In genomic region chr10:24381917-24382316, GRCm38 (mm10) we compare ENCODE assay signal across 8 mouse cellular contexts.
DNase-seq lines count a peak whose midpoint lies in the region; ATAC-seq lines count a peak whose summit lies in the region.

No protein-coding gene starts in this region.

- no peak overlapping the region for H3K27ac ChIP-seq in midbrain, embryonic 10.5 days (replicated peaks)
- no peak overlapping the region for H3K27ac ChIP-seq in midbrain, embryonic 16.5 days (ENCODE audit: low read length)
- no peak overlapping the region for H3K27ac ChIP-seq in kidney, embryonic 16.5 days (ENCODE audit: low read length)
- no peak overlapping the region for H3K27ac ChIP-seq in midbrain, embryonic 13.5 days

- H3K9me3 ChIP-seq in midbrain, embryonic 10.5 days (replicated peaks): no peaks in the 10 kb centered on the region
- H3K9me3 ChIP-seq in midbrain, embryonic 16.5 days (replicated peaks; ENCODE audit: control insufficient read depth, low read length, poor library complexity, severe bottlenecking): no peaks in the 10 kb centered on the region
- no peaks in the 10 kb centered on the region for H3K9me3 ChIP-seq in kidney, embryonic 16.5 days (ENCODE audit: low read length)
- H3K9me3 ChIP-seq in midbrain, embryonic 13.5 days: no peaks in the 10 kb centered on the region

- WGBS in midbrain, embryonic 10.5 days: 24% methylated on average over 4 of the region's 4 CpGs
- WGBS in midbrain, embryonic 16.5 days: 14% methylated on average over 4 of the region's 4 CpGs
- 32% methylated on average over 4 of the region's 4 CpGs for WGBS in kidney, embryonic 16.5 days
- 21% methylated on average over 4 of the region's 4 CpGs for WGBS in midbrain, embryonic 13.5 days

- H3K4me2 ChIP-seq in midbrain, embryonic 16.5 days (ENCODE audit: low read length): no peak overlapping the region
- H3K4me2 ChIP-seq in kidney, embryonic 16.5 days (replicated peaks; ENCODE audit: low read depth, low read length): no peak overlapping the region
- no peak overlapping the region for H3K4me2 ChIP-seq in midbrain, embryonic 13.5 days (replicated peaks)

- peak; percentile 18 to 41 for DNase-seq in adrenal gland, adult 18-20 months (ENCODE audit: low spot score in 2 of 2)
- DNase-seq in adrenal gland, postnatal 4 days (ENCODE audit: low spot score in 2 of 2): no peak
- peak; percentile 48 for DNase-seq in midbrain, embryonic 10.5 days (ENCODE audit: low spot score)
- peak; percentile 69 for DNase-seq in embryo, embryonic 10.5 days (ENCODE audit: low spot score)
- DNase-seq in spleen, postnatal 4 days (ENCODE audit: low spot score in 2 of 2): no peak

- no peak for ATAC-seq in midbrain, embryonic 16.5 days
- ATAC-seq in kidney, embryonic 16.5 days (ENCODE audit: low FRiP score, low TSS enrichment): peak; percentile 42; the same call in 1 of the 2 replicates
- 0 out of 2 replicates have a peak, but pooled peaks have one; percentile 50 for ATAC-seq in midbrain, embryonic 13.5 days

- H3K36me3 ChIP-seq in midbrain, embryonic 10.5 days: no peaks in the 10 kb centered on the region
- no peaks in the 10 kb centered on the region for H3K36me3 ChIP-seq in midbrain, embryonic 16.5 days (ENCODE audit: control insufficient read depth, insufficient read depth, low read length)
- H3K36me3 ChIP-seq in kidney, embryonic 16.5 days (ENCODE audit: insufficient read depth, low read length): no peaks in the 10 kb centered on the region
- no peaks in the 10 kb centered on the region for H3K36me3 ChIP-seq in midbrain, embryonic 13.5 days

- H3K9ac ChIP-seq in midbrain, embryonic 16.5 days (ENCODE audit: low read depth, low read length): no peak overlapping the region
- H3K9ac ChIP-seq in kidney, embryonic 16.5 days (replicated peaks; ENCODE audit: low read length): no peak overlapping the region
- no peak overlapping the region for H3K9ac ChIP-seq in midbrain, embryonic 13.5 days (replicated peaks)

- H3K4me1 ChIP-seq in midbrain, embryonic 10.5 days: no peaks in the 10 kb centered on the region
- H3K4me1 ChIP-seq in midbrain, embryonic 16.5 days (ENCODE audit: control insufficient read depth, insufficient read depth, low read length): no peaks in the 10 kb centered on the region
- H3K4me1 ChIP-seq in kidney, embryonic 16.5 days (ENCODE audit: insufficient read depth, low read length): no peaks in the 10 kb centered on the region
- H3K4me1 ChIP-seq in midbrain, embryonic 13.5 days (replicated peaks): no peaks in the 10 kb centered on the region

- H3K27me3 ChIP-seq in midbrain, embryonic 10.5 days (ENCODE audit: low read depth, poor library complexity, severe bottlenecking): no peaks in the 10 kb centered on the region
- no peaks in the 10 kb centered on the region for H3K27me3 ChIP-seq in midbrain, embryonic 16.5 days (ENCODE audit: control insufficient read depth, insufficient read depth, low read depth, low read length)
- H3K27me3 ChIP-seq in kidney, embryonic 16.5 days (ENCODE audit: insufficient read depth, low read length): no peaks in the 10 kb centered on the region
- H3K27me3 ChIP-seq in midbrain, embryonic 13.5 days: no peaks in the 10 kb centered on the region

- no peak overlapping the region for H3K4me3 ChIP-seq in midbrain, embryonic 10.5 days
- no peak overlapping the region for H3K4me3 ChIP-seq in midbrain, embryonic 16.5 days (ENCODE audit: low read depth, low read length)
- no peak overlapping the region for H3K4me3 ChIP-seq in kidney, embryonic 16.5 days (ENCODE audit: low read length)
- H3K4me3 ChIP-seq in midbrain, embryonic 13.5 days (replicated peaks): no peak overlapping the region

Comparison
In these comparisons a context has a peak if more than half of its experiments do, and no peak if none do; other contexts are left out.
1. DNase-seq: peak in adrenal gland, adult 18-20 months (2 of 2), midbrain, embryonic 10.5 days (single experiment) and embryo, embryonic 10.5 days (single experiment); none in adrenal gland, postnatal 4 days (0 of 2) and spleen, postnatal 4 days (0 of 2).